Mouse (Mus musculus): ENCODE data around the gene Tmem132b. TPM values are rescaled to one million over a fixed set of nuclear protein-coding genes. Genes with fewer than 3 reads are reported as not detected.

Tmem132b gene
- polyA plus RNA-seq (2015; fragmentation: Nextera tagmentation; extraction: Ambion mirVana), result 0.21 and 0.30 TPM in 2 replicates

DNA sequence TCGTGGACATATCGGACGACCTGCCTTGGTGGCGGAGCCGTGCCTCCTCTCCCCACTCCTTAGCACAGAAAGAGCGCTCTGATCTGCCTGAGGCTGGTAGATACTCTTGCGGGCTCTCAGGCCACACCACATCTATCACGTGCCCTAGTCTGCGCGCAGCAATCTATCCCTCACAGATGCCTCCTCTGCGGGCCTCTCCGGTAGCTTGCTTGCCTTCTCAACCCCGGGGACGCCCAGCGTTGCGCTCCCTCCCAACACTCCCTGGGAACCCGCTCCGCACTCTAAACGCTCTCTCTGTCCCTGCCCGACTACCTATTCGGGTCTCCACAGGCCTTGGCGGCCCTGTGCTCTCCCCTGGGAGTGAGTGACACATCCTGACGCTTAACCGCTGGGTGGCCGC lies at the start of gene Tmem132b:
Tmem132b (plus strand) TSS at position 141 of the 400 bp plus-strand sequence.
- DNase-seq (ENCODE audit: low spot score), result no peak
- ATAC-seq (ENCODE audit: low FRiP score, low TSS enrichment), result no peak
- Histone ChIP-seq H3K36me3 (ENCODE audit: control insufficient read depth, insufficient read depth, low read length) (no peaks in the 10 kb centered on the region), H3K27me3 (ENCODE audit: control insufficient read depth, insufficient read depth, low read length) (peaks cover 20% of the 10 kb centered on the region), H3K4me2 (replicated peaks; ENCODE audit: low read depth) (peak within 1 kb of the TSS; percentile 55), H3K9me3 (ENCODE audit: control insufficient read depth, low read length) (no peaks in the 10 kb centered on the region), H3K27ac (replicated peaks) (no peak within 1 kb of the TSS), H3K9ac (ENCODE audit: low read length) (no peak within 1 kb of the TSS), H3K4me1 (replicated peaks; ENCODE audit: control insufficient read depth, insufficient read depth) (no peaks in the 10 kb centered on the region), H3K4me3 (ENCODE audit: low read depth, low read length) (peak within 1 kb of the TSS; percentile 34)
- 4% methylated on average over 24 of the region's 25 CpGs for WGBS
- TF ChIP-seq CTCF (IDR thresholded peaks at IDR 0.05; ENCODE audit: low read depth) (no peak), EP300 (optimal IDR thresholded peaks at IDR 0.05) (no peak)

DNA sequence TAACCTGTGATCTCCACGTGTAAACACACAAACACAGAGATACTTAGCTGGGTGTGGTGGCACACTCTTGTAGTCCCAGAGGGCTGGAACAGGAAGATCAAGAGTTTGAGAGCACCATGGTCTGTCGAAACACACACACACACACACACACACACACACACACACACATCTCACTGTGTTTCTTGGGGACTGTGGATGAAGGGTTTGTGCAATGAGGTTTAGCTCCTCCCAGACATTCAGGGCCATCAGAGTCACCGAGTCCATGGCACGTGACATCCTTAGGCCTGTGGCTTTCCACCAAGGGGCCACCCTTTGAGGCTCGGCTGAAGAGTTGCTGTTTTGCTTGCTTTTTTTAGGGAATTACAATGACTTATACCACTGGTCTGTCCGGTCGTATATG lies 49.1 kb upstream of the Tmem132b start:
- ATAC-seq (ENCODE audit: low FRiP score, low TSS enrichment) (no peak), DNase-seq (ENCODE audit: low spot score) (no peak)
- no peak overlapping the region for H3K27ac ChIP-seq (replicated peaks)
- TF ChIP-seq CTCF (IDR thresholded peaks at IDR 0.05; ENCODE audit: low read depth) (no peak), EP300 (optimal IDR thresholded peaks at IDR 0.05) (no peak)
- 86% methylated on average over 7 of the region's 7 CpGs for WGBS
- H3K9ac ChIP-seq (ENCODE audit: low read length), result no peak overlapping the region
- H3K9me3 ChIP-seq (ENCODE audit: control insufficient read depth, low read length), result no peaks in the 10 kb centered on the region
- H3K4me2 ChIP-seq (replicated peaks; ENCODE audit: low read depth), result no peak overlapping the region
- no peaks in the 10 kb centered on the region for H3K27me3 ChIP-seq (ENCODE audit: control insufficient read depth, insufficient read depth, low read length)
- no peaks in the 10 kb centered on the region; the same call in 1 of the 2 replicates for H3K36me3 ChIP-seq (ENCODE audit: control insufficient read depth, insufficient read depth, low read length)
- H3K4me3 ChIP-seq (ENCODE audit: low read depth, low read length), result no peak overlapping the region
- H3K4me1 ChIP-seq (replicated peaks; ENCODE audit: control insufficient read depth, insufficient read depth), result no peaks in the 10 kb centered on the region

- Histone ChIP-seq H3K27me3 (ENCODE audit: control insufficient read depth, insufficient read depth, low read length) (no peaks in the 10 kb centered on the region), H3K9me3 (ENCODE audit: control insufficient read depth, low read length) (no peaks in the 10 kb centered on the region), H3K4me3 (ENCODE audit: low read depth, low read length) (no peak overlapping the region), H3K9ac (ENCODE audit: low read length) (no peak overlapping the region), H3K4me2 (replicated peaks; ENCODE audit: low read depth) (no peak overlapping the region), H3K27ac (replicated peaks) (no peak overlapping the region), H3K4me1 (replicated peaks; ENCODE audit: control insufficient read depth, insufficient read depth) (no peaks in the 10 kb centered on the region), H3K36me3 (ENCODE audit: control insufficient read depth, insufficient read depth, low read length) (no peaks in the 10 kb centered on the region; the same call in 1 of the 2 replicates)
- 76% methylated on average over 5 of the region's 6 CpGs for WGBS
- DNase-seq (ENCODE audit: low spot score) (no peak), ATAC-seq (ENCODE audit: low FRiP score, low TSS enrichment) (no peak)
- TF ChIP-seq CTCF (IDR thresholded peaks at IDR 0.05; ENCODE audit: low read depth), result no peak
- TF ChIP-seq EP300 (optimal IDR thresholded peaks at IDR 0.05), result no peak
Observed at GRCm38 (mm10) chr5:125483712-125484611, 47.6 kb upstream of the Tmem132b start.

DNA sequence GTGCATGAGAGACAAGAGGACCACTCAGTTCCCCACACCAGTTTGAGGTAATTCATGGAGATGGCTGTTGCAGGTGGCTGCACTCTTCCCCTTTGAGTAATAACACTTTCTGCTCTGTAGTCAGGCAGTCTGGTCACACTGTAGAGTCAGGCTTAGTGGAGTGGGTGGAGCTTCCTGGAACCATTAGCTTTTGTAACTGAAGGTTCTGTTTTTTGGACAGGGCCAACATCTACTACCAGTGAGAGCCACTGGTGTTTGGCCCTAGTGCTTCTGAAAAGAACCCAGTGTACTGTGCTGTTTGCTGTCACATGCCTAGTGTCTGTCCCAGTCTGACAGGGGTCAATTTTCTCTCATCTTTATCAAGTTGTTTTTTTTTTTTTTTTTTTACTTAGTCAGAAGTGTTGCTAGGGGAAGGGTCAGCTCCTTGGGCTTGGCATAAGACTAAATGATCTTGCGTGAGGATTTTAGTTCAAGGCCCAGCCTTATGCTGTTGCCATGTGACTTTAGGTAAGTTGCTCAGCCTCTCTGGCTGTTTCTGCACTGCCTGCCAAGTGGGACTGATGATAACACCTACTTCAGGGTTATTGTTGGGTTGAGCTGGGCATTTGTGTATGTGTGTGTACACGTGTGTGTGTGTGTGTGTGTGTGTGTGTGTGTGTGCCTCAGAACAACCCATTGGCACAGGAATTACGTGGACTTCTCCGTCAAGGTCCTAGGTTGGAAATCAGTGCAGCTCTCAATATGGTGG lies 46.4 kb upstream of the Tmem132b start:
- no peak for DNase-seq (ENCODE audit: low spot score)
- no peaks in the 10 kb centered on the region for H3K27me3 ChIP-seq (ENCODE audit: control insufficient read depth, insufficient read depth, low read length)
- peaks cover 4% of the 10 kb centered on the region; the same call in 1 of the 2 replicates for H3K36me3 ChIP-seq (ENCODE audit: control insufficient read depth, insufficient read depth, low read length)
- 83% methylated on average over 4 of the region's 4 CpGs for WGBS
- no peak overlapping the region for H3K9ac ChIP-seq (ENCODE audit: low read length)
- H3K27ac ChIP-seq (replicated peaks), result no peak overlapping the region
- H3K4me1 ChIP-seq (replicated peaks; ENCODE audit: control insufficient read depth, insufficient read depth), result no peaks in the 10 kb centered on the region
- TF ChIP-seq EP300 (optimal IDR thresholded peaks at IDR 0.05) (no peak), CTCF (IDR thresholded peaks at IDR 0.05; ENCODE audit: low read depth) (no peak)
- H3K9me3 ChIP-seq (ENCODE audit: control insufficient read depth, low read length), result no peaks in the 10 kb centered on the region
- ATAC-seq (ENCODE audit: low FRiP score, low TSS enrichment), result no peak
- no peak overlapping the region for H3K4me3 ChIP-seq (ENCODE audit: low read depth, low read length)
- H3K4me2 ChIP-seq (replicated peaks; ENCODE audit: low read depth), result no peak overlapping the region

DNA sequence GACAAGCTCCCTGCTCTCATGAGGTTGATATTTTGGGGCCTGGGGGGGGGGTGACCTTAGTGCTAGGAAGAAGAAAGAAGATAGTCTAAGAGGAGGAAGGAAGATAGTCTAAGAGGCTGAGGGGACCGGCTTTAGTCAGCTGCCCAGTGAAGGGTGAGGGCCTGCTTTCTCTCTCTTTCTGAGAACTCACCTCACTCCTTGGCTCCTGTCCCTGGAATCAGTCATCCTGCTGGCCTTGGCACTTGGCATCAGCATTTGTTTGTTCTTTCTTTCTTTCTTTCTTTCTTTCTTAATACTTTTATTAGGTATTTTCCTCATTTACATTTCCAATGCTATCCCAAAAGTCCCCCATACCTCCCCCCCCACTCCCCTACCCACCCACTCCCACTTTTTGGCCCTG lies 45.5 kb upstream of the Tmem132b start:
- no peak for TF ChIP-seq CTCF (IDR thresholded peaks at IDR 0.05; ENCODE audit: low read depth)
- TF ChIP-seq EP300 (optimal IDR thresholded peaks at IDR 0.05), result no peak
- H3K4me2 ChIP-seq (replicated peaks; ENCODE audit: low read depth), result no peak overlapping the region
- peaks cover 7% of the 10 kb centered on the region; the same call in 1 of the 2 replicates for H3K36me3 ChIP-seq (ENCODE audit: control insufficient read depth, insufficient read depth, low read length)
- H3K9ac ChIP-seq (ENCODE audit: low read length), result no peak overlapping the region
- DNase-seq (ENCODE audit: low spot score) (no peak), ATAC-seq (ENCODE audit: low FRiP score, low TSS enrichment) (no peak)
- H3K9me3 ChIP-seq (ENCODE audit: control insufficient read depth, low read length), result no peaks in the 10 kb centered on the region
- no peaks in the 10 kb centered on the region for H3K27me3 ChIP-seq (ENCODE audit: control insufficient read depth, insufficient read depth, low read length)
- H3K27ac ChIP-seq (replicated peaks), result no peak overlapping the region
- no peak overlapping the region for H3K4me3 ChIP-seq (ENCODE audit: low read depth, low read length)
- 75% methylated on average over 1 of the region's 1 CpGs for WGBS
- no peaks in the 10 kb centered on the region for H3K4me1 ChIP-seq (replicated peaks; ENCODE audit: control insufficient read depth, insufficient read depth)

Data from stomach, postnatal 0 days (tissue).